Mouse (Mus musculus) brain, embryonic 14.5 days (tissue): ENCODE data around the gene Zfp536.

Experiments
- CTCF ChIP-seq: fragments of 200-500 bp; IDR thresholded peaks from 2 replicates; pipeline ENCODE4 v1.5.1; 2012; ENCODE audit warnings: inconsistent platforms, mild to moderate bottlenecking, moderate library complexity, borderline replicate concordance; ENCODE audit not compliant: insufficient read depth, insufficient read length; ENCODE audit errors: extremely low read depth
- POLR2A ChIP-seq: fragments of 200-500 bp; IDR thresholded peaks from 2 replicates; pipeline ENCODE4 v1.6.1; 2012; ENCODE audit warnings: mild to moderate bottlenecking, inconsistent platforms, borderline replicate concordance; ENCODE audit not compliant: poor library complexity, insufficient read depth, insufficient read length, severe bottlenecking; ENCODE audit errors: extremely low read depth

- TF ChIP-seq CTCF (no peak), POLR2A (no peak)
Observed at GRCm38 (mm10) chr7:37724002-37724790, 49.2 kb downstream of the Zfp536 start.
